Mouse (Mus musculus): ENCODE data around the gene Mtf1. TPM values are rescaled to one million over a fixed set of nuclear protein-coding genes. Genes with fewer than 3 reads are reported as not detected.

Gene Mtf1
- total RNA-seq, 2 experiments from 2014 or later, result 21.7 to 26.6 TPM

GRCm38 (mm10) chr4:124856294-124856693 lies 54.4 kb downstream of the Mtf1 start:
- no peak for DNase-seq

GRCm38 (mm10) chr4:124858370-124858769 lies 56.5 kb downstream of the Mtf1 start:
- DNase-seq, result peak; percentile 88

DNA sequence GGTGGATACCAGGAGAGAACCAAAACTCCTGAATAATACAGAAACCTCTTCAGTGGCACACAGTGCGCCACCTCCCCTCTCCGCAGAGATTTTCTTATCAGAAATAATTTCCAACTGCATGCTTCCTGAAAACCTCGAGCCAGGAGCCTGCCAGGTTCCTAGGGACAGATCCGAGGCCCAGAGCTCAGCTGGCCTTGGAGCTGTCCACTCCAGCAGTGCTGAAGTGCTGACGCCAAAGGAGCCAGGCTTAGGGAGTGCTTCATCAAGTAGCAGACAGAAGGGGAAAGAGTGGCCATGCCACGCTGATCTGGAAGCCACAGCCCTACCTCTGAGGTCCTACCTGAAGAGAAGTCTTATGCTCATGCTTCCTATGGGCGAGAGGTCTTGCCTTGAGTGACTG lies 58.5 kb downstream of the Mtf1 start:
- DNase-seq, result peak; percentile 88 to 89

- no peak for DNase-seq
Measured at GRCm38 (mm10) chr4:124861283-124862188, 59.6 kb downstream of the Mtf1 start, which contains the start of gene Maneal. Maneal (minus strand) TSS chr4:124862171.

DNA sequence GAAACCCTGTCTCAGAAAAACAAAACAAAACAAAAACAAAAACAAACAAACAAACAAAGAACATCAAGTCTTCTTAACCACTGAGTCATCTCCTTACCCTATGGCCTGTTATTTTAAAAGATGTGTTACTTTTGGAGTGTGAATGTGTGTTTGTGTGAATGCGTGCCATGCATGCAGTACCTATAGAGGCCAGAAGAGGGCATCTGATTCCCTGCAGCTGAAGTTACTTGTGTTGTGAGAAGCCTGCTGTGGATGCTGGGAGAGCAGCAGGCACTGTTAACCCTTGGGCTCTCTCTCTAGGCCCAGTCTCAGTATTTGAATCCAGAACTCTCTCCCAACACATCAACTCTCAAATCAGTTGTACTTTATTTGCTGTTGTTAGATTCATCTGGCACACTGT lies 70.8 kb downstream of the Mtf1 start:
- no peak for DNase-seq

DNA sequence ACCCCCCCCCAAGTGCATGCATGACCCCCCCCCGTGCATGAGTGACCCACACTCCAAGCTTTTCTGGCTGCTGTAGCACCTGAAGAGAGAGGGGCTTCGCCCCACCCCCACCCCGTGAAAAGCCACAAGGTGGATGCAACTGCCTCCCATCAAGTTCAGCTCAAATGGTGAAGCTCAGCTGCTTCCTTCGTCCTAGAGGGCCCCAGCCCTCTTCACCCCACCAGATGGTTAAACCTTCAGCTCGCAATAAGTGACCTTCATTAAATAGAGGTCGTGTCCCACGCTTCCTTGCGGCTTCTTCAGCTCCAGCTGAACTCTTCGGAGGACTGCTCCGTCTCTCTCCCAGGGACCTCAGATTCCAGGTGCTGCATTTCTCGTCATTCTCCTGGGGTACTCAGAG lies 78.7 kb downstream of the Mtf1 start, which contains the start of gene Epha10:
TSS of gene Epha10 (plus strand) at position 301 of the 400 bp plus-strand sequence.
- DNase-seq, result no peak

- DNase-seq, result peak in 1 of 2 experiments; percentile 36
Measured at GRCm38 (mm10) chr4:124881341-124881908, 79.5 kb downstream of the Mtf1 start.

DNA sequence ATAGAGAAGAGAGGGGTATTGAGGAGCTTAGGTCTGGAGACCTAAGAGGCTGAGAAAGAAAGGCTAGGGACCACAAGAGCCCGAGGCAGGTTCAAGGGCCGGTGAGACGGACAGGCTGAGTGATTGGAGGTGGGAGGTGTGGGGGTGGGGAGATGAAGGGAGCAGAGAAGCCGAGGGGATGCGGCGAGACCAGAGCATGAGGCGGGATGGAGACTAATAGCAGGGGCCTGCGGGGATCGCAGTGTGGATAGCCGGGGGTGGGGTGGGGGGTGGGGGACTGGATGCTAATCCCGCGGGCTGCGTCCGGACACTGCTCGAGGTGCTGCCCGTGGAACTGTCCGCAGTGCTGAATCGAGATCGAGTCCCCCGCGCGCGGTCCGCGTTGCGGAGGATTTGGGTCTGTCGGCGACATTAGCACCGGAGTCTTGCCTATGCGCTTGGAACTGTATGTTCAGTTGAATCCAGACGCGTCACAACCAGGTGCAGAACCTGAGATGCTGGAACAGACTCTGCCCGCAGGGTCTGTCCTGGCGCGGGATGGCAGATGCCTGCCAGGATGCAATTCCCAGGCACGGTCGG lies 80.3 kb downstream of the Mtf1 start:
- DNase-seq, result peak; percentile 78 to 80

DNA sequence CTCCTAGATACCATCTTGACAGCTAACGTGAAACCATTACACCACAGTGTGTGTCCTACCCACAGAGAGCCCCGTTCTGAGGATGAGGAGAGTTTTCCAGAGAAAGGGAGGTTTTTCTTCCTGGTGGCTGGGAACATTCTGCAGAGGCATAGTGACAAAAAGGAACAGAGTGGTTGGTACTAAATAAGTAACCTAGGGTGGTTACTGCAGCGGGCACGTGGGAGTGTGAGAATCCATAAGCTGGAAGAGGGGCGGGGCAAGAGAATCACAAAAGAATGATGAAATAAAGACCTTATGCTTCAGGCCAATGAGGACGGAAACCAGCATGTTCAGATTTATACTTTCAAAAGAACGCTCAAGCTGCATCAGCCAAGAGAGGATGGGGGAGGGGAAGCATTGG lies 86.8 kb downstream of the Mtf1 start:
- DNase-seq, result no peak

GRCm38 (mm10) chr4:124889935-124890334 lies 88.0 kb downstream of the Mtf1 start:
- DNase-seq, result no peak

- DNase-seq, result no peak
Measured at GRCm38 (mm10) chr4:124890831-124891230, 88.9 kb downstream of the Mtf1 start.

- no peak for DNase-seq
Measured at GRCm38 (mm10) chr4:124893769-124894168, 91.9 kb downstream of the Mtf1 start.

GRCm38 (mm10) chr4:124894508-124895428 lies 92.9 kb downstream of the Mtf1 start:
- DNase-seq, result peak; percentile 28 to 48

- no peak for DNase-seq
Measured at GRCm38 (mm10) chr4:124898428-124898827, 96.5 kb downstream of the Mtf1 start.

Other genes starting within 250 kb of the Mtf1 start
- not detected for gene 3100002H09Rik, start 191.3 kb upstream of the Mtf1 start, total RNA-seq (2021)
- gene Pou3f1, start 145.3 kb upstream of the Mtf1 start, total RNA-seq (2021), result under 1 TPM in 1 of 2 experiments, not detected in 1; 0.10 TPM
- gene Utp11, start 108.5 kb upstream of the Mtf1 start, total RNA-seq (2021), result 10 to 100 TPM; 30.0 to 40.6 TPM
- 1 to 10 TPM; 8.1 to 9.0 TPM for gene Fhl3, start 101.4 kb upstream of the Mtf1 start, total RNA-seq (2021)
- 10 to 100 TPM; 39.3 to 39.6 TPM for gene Sf3a3, start 87.3 kb upstream of the Mtf1 start, total RNA-seq (2021)
- 10 to 100 TPM; 15.9 to 21.0 TPM for gene Inpp5b, start 60.3 kb upstream of the Mtf1 start, total RNA-seq (2021)
- 10 to 100 TPM; 47.0 to 50.6 TPM for gene Yrdc, start 48.6 kb downstream of the Mtf1 start, total RNA-seq (2021)
- gene 1110065P20Rik, start 49.1 kb downstream of the Mtf1 start, total RNA-seq (2021), result 10 to 100 TPM; 43.4 to 49.2 TPM
- 1 to 10 TPM; 3.8 to 4.4 TPM for gene Maneal, start 60.1 kb downstream of the Mtf1 start, total RNA-seq (2021)
- 1 to 10 TPM; 2.4 to 3.3 TPM for gene Epha10, start 78.8 kb downstream of the Mtf1 start, total RNA-seq (2021)
- gene 9930104L06Rik, start 134.9 kb downstream of the Mtf1 start, total RNA-seq (2021), result 10 to 100 TPM in 1 of 2 experiments, 1 to 10 TPM in 1; 9.8 to 17.9 TPM
- gene Cdca8, start 137.2 kb downstream of the Mtf1 start, total RNA-seq (2021), result 1 to 10 TPM; 5.7 to 7.6 TPM
- gene Rspo1, start 184.3 kb downstream of the Mtf1 start, total RNA-seq (2021), result 1 to 10 TPM; 4.0 to 4.6 TPM
- 10 to 100 TPM; 44.9 to 63.1 TPM for gene Gnl2, start 214.5 kb downstream of the Mtf1 start, total RNA-seq (2021)